Mouse (Mus musculus): ENCODE data around the gene Vasp.

Gene Vasp

DNA sequence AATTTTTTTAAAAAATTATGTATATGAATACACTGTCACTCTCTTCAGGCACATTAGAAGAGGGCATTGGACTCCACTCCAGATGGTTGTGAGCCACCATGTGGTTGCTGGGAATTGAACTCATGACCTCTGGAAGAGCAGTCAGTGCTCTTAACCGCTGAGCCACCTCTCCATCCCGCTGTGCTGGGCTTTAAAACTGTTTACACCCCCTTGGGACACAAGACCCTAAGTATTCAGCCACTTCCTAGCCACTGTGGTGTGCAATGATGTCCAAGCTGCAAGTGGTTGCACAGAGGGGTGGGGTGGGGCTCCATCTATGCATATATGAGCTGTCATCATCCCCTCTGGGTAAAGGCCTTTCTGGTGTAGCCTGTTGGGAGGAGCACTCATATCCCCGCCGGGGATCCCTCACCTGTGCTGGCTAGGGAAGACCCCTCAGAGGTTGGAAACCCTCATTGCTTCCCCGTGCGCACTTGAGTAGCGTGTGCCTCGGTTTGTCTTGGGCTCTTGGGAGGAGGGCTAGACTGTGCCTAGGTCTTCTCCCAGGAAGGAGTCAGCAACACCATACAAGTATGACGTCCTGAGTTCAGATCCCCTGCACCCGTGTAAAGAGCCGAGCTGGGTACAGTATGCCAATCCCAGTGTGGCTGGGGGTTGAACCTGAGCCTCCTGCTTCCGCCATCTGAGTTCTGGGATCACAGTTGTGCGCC, 63.3 kb downstream of the Vasp start:
- DNase-seq, result no peak

Data from cerebellum, adult 8-10 months (tissue).